ENCODE assay signal across 16 mouse cellular contexts in genomic region chr12:70184173-70184783, GRCm38 (mm10). TPM values are rescaled to one million over a fixed set of nuclear protein-coding genes. Genes with fewer than 3 reads are reported as not detected.
A peak's percentile ranks its signal among the peaks of the same experiment; 100 is the strongest.
DNase-seq lines count a peak whose midpoint lies in the region; ATAC-seq lines count a peak whose summit lies in the region.
"Had no signal": no experiment of that assay in that cellular context is flagged by ENCODE, and none has a peak within 500 bp of the region (broad histone marks: within the 10 kb centered on the region; RNA-seq: fewer than 3 reads in every experiment).

No protein-coding gene starts in this region.

- WGBS in neural tube, embryonic 11.5 days: 79% methylated on average over 22 of the region's 22 CpGs
- 67% methylated on average over 22 of the region's 22 CpGs for WGBS in hindbrain, embryonic 14.5 days
- WGBS in neural tube, embryonic 15.5 days: 67% methylated on average over 22 of the region's 22 CpGs

- H3K27me3 ChIP-seq in neural tube, embryonic 11.5 days (ENCODE audit: control insufficient read depth, insufficient read depth, low read length): no peaks in the 10 kb centered on the region
- H3K27me3 ChIP-seq in hindbrain, embryonic 14.5 days (ENCODE audit: control insufficient read depth, insufficient read depth, low read length): no peaks in the 10 kb centered on the region
- H3K27me3 ChIP-seq in neural tube, embryonic 15.5 days (replicated peaks): no peaks in the 10 kb centered on the region
- H3K27me3 ChIP-seq: limb, embryonic 12.5 days had no signal

- peak; percentile 22 for DNase-seq in cerebellum, adult 11-12 months
- DNase-seq in cerebellum, postnatal 4 days (ENCODE audit: low spot score in 2 of 2): no peak
- DNase-seq in neural tube, embryonic 11.5 days (ENCODE audit: low spot score): peak; percentile 30
- no peak for DNase-seq in neural tube, embryonic 10.5 days (ENCODE audit: extremely low spot score, low spot score)
- no peak for DNase-seq in hindbrain, embryonic 14.5 days (ENCODE audit: low spot score)
- no peak for DNase-seq in heart, postnatal 4 days
- no peak for DNase-seq in kidney, postnatal 36 days
- DNase-seq: adrenal gland, postnatal 25 days; layer of hippocampus, postnatal 36 days; lung, adult 2 months; thymus, postnatal 14 days had no signal

- no peak overlapping the region for H3K4me2 ChIP-seq in neural tube, embryonic 11.5 days (ENCODE audit: low read depth)
- 0 out of 2 replicates have a peak overlapping the region, but pooled peaks have one; percentile 7 for H3K4me2 ChIP-seq in hindbrain, embryonic 14.5 days (replicated peaks)
- H3K4me2 ChIP-seq in neural tube, embryonic 15.5 days: 0 out of 2 replicates have a peak overlapping the region, but pooled peaks have one; percentile 9
- H3K4me2 ChIP-seq: heart, embryonic 11.5 days; limb, embryonic 12.5 days had no signal

- H3K4me1 ChIP-seq in neural tube, embryonic 11.5 days (ENCODE audit: control insufficient read depth, insufficient read depth, low read length): no peaks in the 10 kb centered on the region
- no peaks in the 10 kb centered on the region for H3K4me1 ChIP-seq in hindbrain, embryonic 14.5 days (replicated peaks; ENCODE audit: control insufficient read depth, insufficient read depth, low read length)
- no peaks in the 10 kb centered on the region for H3K4me1 ChIP-seq in neural tube, embryonic 15.5 days
- H3K4me1 ChIP-seq: limb, embryonic 12.5 days; megakaryocyte, embryonic 14.5 days had no signal

- H3K4me3 ChIP-seq in neural tube, embryonic 11.5 days (ENCODE audit: low read depth, low read length): no peak overlapping the region
- H3K4me3 ChIP-seq in hindbrain, embryonic 14.5 days (replicated peaks; ENCODE audit: low read length): peak overlapping the region; percentile 27
- peak overlapping the region; percentile 30 for H3K4me3 ChIP-seq in neural tube, embryonic 15.5 days (replicated peaks)
- H3K4me3 ChIP-seq: limb, embryonic 12.5 days; megakaryocyte, embryonic 14.5 days had no signal

- ATAC-seq in neural tube, embryonic 11.5 days (ENCODE audit: insufficient read depth, low FRiP score, low TSS enrichment): no peak
- 0 out of 2 replicates have a peak, but pooled peaks have one; percentile 51 for ATAC-seq in hindbrain, embryonic 14.5 days (ENCODE audit: low FRiP score)
- ATAC-seq in neural tube, embryonic 15.5 days (ENCODE audit: low FRiP score): peak; percentile 84; the same call in 1 of the 2 replicates

- no peaks in the 10 kb centered on the region for H3K9me3 ChIP-seq in neural tube, embryonic 11.5 days (ENCODE audit: control insufficient read depth, low read length)
- H3K9me3 ChIP-seq in hindbrain, embryonic 14.5 days (ENCODE audit: control insufficient read depth, low read length): peaks cover 4% of the 10 kb centered on the region; the same call in 1 of the 2 replicates
- no peaks in the 10 kb centered on the region for H3K9me3 ChIP-seq in neural tube, embryonic 15.5 days (replicated peaks)

- H3K9ac ChIP-seq in neural tube, embryonic 11.5 days (ENCODE audit: low read length): no peak overlapping the region
- peak overlapping the region; percentile 28 for H3K9ac ChIP-seq in hindbrain, embryonic 14.5 days
- H3K9ac ChIP-seq in neural tube, embryonic 15.5 days (replicated peaks): no peak overlapping the region
- H3K9ac ChIP-seq: limb, embryonic 12.5 days had no signal

- 0 out of 2 replicates have a peak overlapping the region, but pooled peaks have one; percentile 49 for H3K27ac ChIP-seq in neural tube, embryonic 11.5 days (ENCODE audit: low read depth, low read length)
- H3K27ac ChIP-seq in hindbrain, embryonic 14.5 days: peak overlapping the region; percentile 59
- peak overlapping the region; percentile 35 for H3K27ac ChIP-seq in neural tube, embryonic 15.5 days (replicated peaks)
- H3K27ac ChIP-seq: kidney, postnatal 0 days; limb, embryonic 12.5 days had no signal

- H3K36me3 ChIP-seq in neural tube, embryonic 11.5 days (ENCODE audit: control insufficient read depth, insufficient read depth, low read length): no peaks in the 10 kb centered on the region
- no peaks in the 10 kb centered on the region for H3K36me3 ChIP-seq in hindbrain, embryonic 14.5 days (replicated peaks; ENCODE audit: control insufficient read depth, insufficient read depth)
- no peaks in the 10 kb centered on the region for H3K36me3 ChIP-seq in neural tube, embryonic 15.5 days
- H3K36me3 ChIP-seq: limb, embryonic 12.5 days had no signal

RNA-seq across cellular contexts. Expression of gene Abhd12b, which starts 30.3 kb away (rescaled TPM):
- polyA plus RNA-seq in neural tube, embryonic 11.5 days (2014; fragmentation: Nextera tagmentation; extraction: Ambion mirVana): not detected in 2 replicates
- 0.23 TPM in 1 of 2 replicates, not detected in the other for polyA plus RNA-seq in hindbrain, embryonic 14.5 days (2014; fragmentation: Nextera tagmentation; extraction: Ambion mirVana)
- polyA plus RNA-seq in neural tube, embryonic 15.5 days (2015; fragmentation: Nextera tagmentation; extraction: Ambion mirVana): 0.20 and 0.22 TPM in 2 replicates
- not detected for total RNA-seq in heart, postnatal 4 days (2021)
- total RNA-seq: adrenal gland, postnatal 25 days had no signal
- polyA plus RNA-seq: heart, embryonic 11.5 days; kidney, postnatal 0 days; limb, embryonic 12.5 days had no signal

RNA-seq across cellular contexts. Expression of gene Pygl, which starts 47.0 kb away (rescaled TPM):
- 6.0 and 7.4 TPM in 2 replicates for polyA plus RNA-seq in neural tube, embryonic 11.5 days (2014; fragmentation: Nextera tagmentation; extraction: Ambion mirVana)
- polyA plus RNA-seq in hindbrain, embryonic 14.5 days (2014; fragmentation: Nextera tagmentation; extraction: Ambion mirVana): 9.2 and 9.4 TPM in 2 replicates
- 10.0 and 17.0 TPM in 2 replicates for polyA plus RNA-seq in neural tube, embryonic 15.5 days (2015; fragmentation: Nextera tagmentation; extraction: Ambion mirVana)
- 10 to 100 TPM; 13.9 to 15.9 TPM for total RNA-seq in heart, postnatal 4 days (2021)

Comparison
In these comparisons a context has a peak if more than half of its experiments do, and no peak if none do; other contexts are left out.
1. DNase-seq: peak in cerebellum, adult 11-12 months (single experiment) and neural tube, embryonic 11.5 days (single experiment); none in cerebellum, postnatal 4 days (0 of 2), neural tube, embryonic 10.5 days (single experiment), hindbrain, embryonic 14.5 days (single experiment), heart, postnatal 4 days (single experiment) and kidney, postnatal 36 days (0 of 2).
2. Peak in every context shown above with its lines, with median percentiles within 50 percentile points of each other: H3K27ac ChIP-seq.